Mouse (Mus musculus) ES-CJ7 (cell line): Measurements from ENCODE around the gene Surf1.

ENCODE experiments used
- DNase-seq: peaks from one replicate; pipeline ENCODE4 v3.0.0; 2011; ENCODE audit warnings: low read depth, low spot score

Surf1 gene

GRCm38 (mm10) chr2:26915927-26916728 is at the start of gene Surf1, which contains the start of gene Surf2:
Gene Surf1 (minus strand): TSS chr2:26916530.
Gene Surf2 (plus strand): TSS chr2:26916367.
- peak; percentile 72 for DNase-seq

- DNase-seq, result peak; percentile 13
Measured at GRCm38 (mm10) chr2:26964724-26965370, 48.5 kb upstream of the Surf1 start.

GRCm38 (mm10) chr2:26963923-26964723 is 47.8 kb upstream of the Surf1 start, which contains the start of gene Rexo4:
Gene Rexo4 (minus strand): TSS chr2:26964386.
- DNase-seq, result peak; percentile 97

GRCm38 (mm10) chr2:26960756-26961155 is 44.4 kb upstream of the Surf1 start:
- peak; percentile 22 for DNase-seq

GRCm38 (mm10) chr2:26957488-26957859 is 41.1 kb upstream of the Surf1 start:
- DNase-seq, result no peak

- no peak for DNase-seq
Measured at GRCm38 (mm10) chr2:26956811-26957487, 40.6 kb upstream of the Surf1 start.

- DNase-seq, result no peak
Measured at GRCm38 (mm10) chr2:26954735-26955395, 38.5 kb upstream of the Surf1 start.

- DNase-seq, result no peak
Measured at GRCm38 (mm10) chr2:26952866-26953265, 36.5 kb upstream of the Surf1 start.

GRCm38 (mm10) chr2:26952193-26952592 is 35.9 kb upstream of the Surf1 start:
- no peak for DNase-seq

- DNase-seq, result no peak
Measured at GRCm38 (mm10) chr2:26951346-26951905, 35.1 kb upstream of the Surf1 start.

- no peak for DNase-seq
Measured at GRCm38 (mm10) chr2:26950411-26950810, 34.1 kb upstream of the Surf1 start.

GRCm38 (mm10) chr2:26943253-26943652 is 26.9 kb upstream of the Surf1 start:
- DNase-seq, result no peak

- DNase-seq, result peak; percentile 42
Measured at GRCm38 (mm10) chr2:26941539-26941938, 25.2 kb upstream of the Surf1 start.

GRCm38 (mm10) chr2:26936425-26936824 is 20.1 kb upstream of the Surf1 start:
- no peak for DNase-seq

GRCm38 (mm10) chr2:26935286-26935685 is 19.0 kb upstream of the Surf1 start:
- DNase-seq, result no peak

- peak; percentile 98 for DNase-seq
Measured at GRCm38 (mm10) chr2:26933304-26934055, 17.1 kb upstream of the Surf1 start, which contains the start of the genes Surf4 and Stkld1. Gene Surf4 (minus strand): TSS chr2:26933928. Gene Stkld1 (plus strand): TSS chr2:26934047.

GRCm38 (mm10) chr2:26932473-26933303 is 16.4 kb upstream of the Surf1 start:
- no peak for DNase-seq

GRCm38 (mm10) chr2:26930390-26930789 is 14.1 kb upstream of the Surf1 start:
- peak; percentile 85 for DNase-seq
